Mouse (Mus musculus) cerebellum, adult 9-11 months (tissue): ENCODE results near the gene Ntn5.
"Not testable (repeated sequence)": the region's sequence is repeated elsewhere in the genome, so short reads cannot be mapped to it uniquely, and the experiment has no call there.

Experiments used
- DNase-seq: peaks from one replicate; pipeline ENCODE4 v3.0.0; 2022

Gene Ntn5

GRCm38 (mm10) chr7:45660746-45661478, 22.9 kb upstream of the Ntn5 start:
- DNase-seq, result no peak

- not testable (repeated sequence) for DNase-seq
Measured at GRCm38 (mm10) chr7:45661702-45662101, 22.1 kb upstream of the Ntn5 start.

- no peak for DNase-seq
Measured at GRCm38 (mm10) chr7:45665303-45666138, 18.3 kb upstream of the Ntn5 start.

- no peak for DNase-seq
Measured at GRCm38 (mm10) chr7:45666161-45666560, 17.7 kb upstream of the Ntn5 start, which contains the start of gene Fut2. Fut2 (minus strand) TSS chr7:45666394.

- no peak for DNase-seq
Measured at GRCm38 (mm10) chr7:45667761-45668160, 16.1 kb upstream of the Ntn5 start.

- no peak for DNase-seq
Measured at GRCm38 (mm10) chr7:45668921-45669320, 14.9 kb upstream of the Ntn5 start.

- no peak for DNase-seq
Measured at GRCm38 (mm10) chr7:45677627-45678295, 6.1 kb upstream of the Ntn5 start.

- DNase-seq, result no peak
Measured at GRCm38 (mm10) chr7:45678513-45678912, 5.3 kb upstream of the Ntn5 start.

GRCm38 (mm10) chr7:45679966-45680621, 3.7 kb upstream of the Ntn5 start:
- no peak for DNase-seq

GRCm38 (mm10) chr7:45681046-45681736, 2.6 kb upstream of the Ntn5 start:
- DNase-seq, result peak; percentile 69

- DNase-seq, result peak; percentile 88
Measured at GRCm38 (mm10) chr7:45682144-45683126, 1.4 kb upstream of the Ntn5 start.

GRCm38 (mm10) chr7:45685811-45686210, 2.0 kb downstream of the Ntn5 start:
- no peak for DNase-seq

GRCm38 (mm10) chr7:45686841-45687240, 3.0 kb downstream of the Ntn5 start:
- no peak for DNase-seq

- no peak for DNase-seq
Measured at GRCm38 (mm10) chr7:45689099-45689498, 5.3 kb downstream of the Ntn5 start.

- DNase-seq, result no peak
Measured at GRCm38 (mm10) chr7:45689800-45690199, 6.0 kb downstream of the Ntn5 start.

- DNase-seq, result no peak
Measured at GRCm38 (mm10) chr7:45692364-45692763, 8.5 kb downstream of the Ntn5 start.

GRCm38 (mm10) chr7:45693921-45694591, 10.2 kb downstream of the Ntn5 start, which contains the start of gene Sec1:
Sec1 (minus strand) TSS chr7:45694402.
- no peak for DNase-seq

- no peak for DNase-seq
Measured at GRCm38 (mm10) chr7:45695098-45695497, 11.3 kb downstream of the Ntn5 start.

GRCm38 (mm10) chr7:45697894-45698293, 14.1 kb downstream of the Ntn5 start:
- DNase-seq, result peak; percentile 59

- peak; percentile 77 for DNase-seq
Measured at GRCm38 (mm10) chr7:45699523-45700141, 15.8 kb downstream of the Ntn5 start, which contains the start of gene Car11. Car11 (plus strand) TSS chr7:45699843.
